In the genomic region with DNA sequence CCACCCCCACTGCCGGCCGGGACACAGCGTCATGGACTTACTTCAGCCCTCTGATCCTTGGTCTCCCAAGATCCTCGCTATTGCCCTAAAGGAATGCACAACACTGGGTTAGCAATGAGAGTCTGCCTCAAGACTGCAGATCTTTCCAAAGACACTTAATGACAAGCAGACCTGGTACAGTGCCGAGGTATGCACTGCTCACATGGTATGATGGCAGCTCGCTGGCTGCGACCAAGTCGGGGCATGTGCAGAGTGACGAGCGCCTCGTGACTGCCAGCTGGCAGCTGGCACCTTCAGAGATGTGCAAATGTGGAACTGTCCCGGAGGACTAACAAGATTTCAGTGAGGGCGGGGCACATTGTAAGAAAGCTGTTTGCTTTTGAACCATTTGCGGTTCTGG, we compare ENCODE assay signal across 10 mouse cellular contexts.
DNase-seq lines count a peak whose midpoint lies in the region; ATAC-seq lines count a peak whose summit lies in the region.
"Had no signal": no experiment of that assay in that cellular context is flagged by ENCODE, and none has a peak within 500 bp of the region (broad histone marks: within the 10 kb centered on the region; RNA-seq: fewer than 3 reads in every experiment).

No protein-coding gene starts in this region.

- no peak overlapping the region for H3K9ac ChIP-seq in forebrain, embryonic 13.5 days
- H3K9ac ChIP-seq in midbrain, embryonic 13.5 days (replicated peaks), result no peak overlapping the region
- no peak overlapping the region for H3K9ac ChIP-seq in liver, embryonic 11.5 days (ENCODE audit: low read depth, low read length)
- H3K9ac ChIP-seq: embryonic facial prominence, embryonic 12.5 days had no signal

- no peak overlapping the region for H3K4me3 ChIP-seq in forebrain, embryonic 13.5 days
- no peak overlapping the region for H3K4me3 ChIP-seq in midbrain, embryonic 13.5 days (replicated peaks)
- H3K4me3 ChIP-seq in liver, embryonic 11.5 days (ENCODE audit: low read depth, low read length), result no peak overlapping the region
- H3K4me3 ChIP-seq: embryonic facial prominence, embryonic 12.5 days had no signal

- no peak overlapping the region for H3K4me2 ChIP-seq in forebrain, embryonic 13.5 days
- no peak overlapping the region for H3K4me2 ChIP-seq in midbrain, embryonic 13.5 days (replicated peaks)
- H3K4me2 ChIP-seq in liver, embryonic 11.5 days, result no peak overlapping the region
- H3K4me2 ChIP-seq: embryonic facial prominence, embryonic 12.5 days had no signal

- H3K9me3 ChIP-seq in forebrain, embryonic 13.5 days (replicated peaks), result no peaks in the 10 kb centered on the region
- no peaks in the 10 kb centered on the region for H3K9me3 ChIP-seq in midbrain, embryonic 13.5 days
- H3K9me3 ChIP-seq in liver, embryonic 11.5 days (ENCODE audit: control insufficient read depth, low read length), result no peaks in the 10 kb centered on the region
- H3K9me3 ChIP-seq: embryonic facial prominence, embryonic 12.5 days had no signal

- H3K27ac ChIP-seq in forebrain, embryonic 13.5 days, result peak overlapping the region; percentile 78
- H3K27ac ChIP-seq in midbrain, embryonic 13.5 days, result peak overlapping the region; percentile 62; the same call in 1 of the 2 replicates
- no peak overlapping the region for H3K27ac ChIP-seq in liver, embryonic 11.5 days (ENCODE audit: low read depth, low read length)
- H3K27ac ChIP-seq: embryonic facial prominence, embryonic 12.5 days had no signal

- H3K27me3 ChIP-seq in forebrain, embryonic 13.5 days, result no peaks in the 10 kb centered on the region
- H3K27me3 ChIP-seq in midbrain, embryonic 13.5 days, result peaks cover 23% of the 10 kb centered on the region; the same call in 1 of the 2 replicates
- no peaks in the 10 kb centered on the region for H3K27me3 ChIP-seq in liver, embryonic 11.5 days (replicated peaks; ENCODE audit: control insufficient read depth, insufficient read depth, low read length)
- H3K27me3 ChIP-seq: CH12.LX; embryonic facial prominence, embryonic 12.5 days had no signal

- H3K36me3 ChIP-seq in forebrain, embryonic 13.5 days (ENCODE audit: poor library complexity, severe bottlenecking), result 0 out of 2 replicates have a peak, but pooled peaks cover 8% of the 10 kb centered on the region
- no peaks in the 10 kb centered on the region for H3K36me3 ChIP-seq in midbrain, embryonic 13.5 days
- H3K36me3 ChIP-seq in liver, embryonic 11.5 days (ENCODE audit: control insufficient read depth, insufficient read depth, low read length), result no peaks in the 10 kb centered on the region
- H3K36me3 ChIP-seq: embryonic facial prominence, embryonic 12.5 days had no signal

- H3K4me1 ChIP-seq in forebrain, embryonic 13.5 days, result peaks cover 61% of the 10 kb centered on the region
- H3K4me1 ChIP-seq in midbrain, embryonic 13.5 days (replicated peaks), result peaks cover 42% of the 10 kb centered on the region
- H3K4me1 ChIP-seq in liver, embryonic 11.5 days (replicated peaks; ENCODE audit: control insufficient read depth, insufficient read depth, low read length), result peaks cover 6% of the 10 kb centered on the region

- 76% methylated on average over 14 of the region's 14 CpGs for WGBS in forebrain, embryonic 13.5 days
- 65% methylated on average over 14 of the region's 14 CpGs for WGBS in midbrain, embryonic 13.5 days
- 81% methylated on average over 14 of the region's 14 CpGs for WGBS in liver, embryonic 11.5 days

- peak; percentile 34 for DNase-seq in embryo, embryonic 10 days (ENCODE audit: low spot score)
- DNase-seq in embryo, embryonic 10.5 days (ENCODE audit: low spot score), result no peak
- peak; percentile 79 for DNase-seq in heart, postnatal 4 days
- peak; percentile 61 to 66 for DNase-seq in layer of hippocampus, postnatal 10 days (ENCODE audit: low spot score in 2 of 2)
- DNase-seq in liver, embryonic 11.5 days (ENCODE audit: low spot score), result no peak
- DNase-seq in testis, postnatal 14 days (ENCODE audit: low spot score), result no peak

- ATAC-seq in forebrain, embryonic 13.5 days, result peak; percentile 93
- peak; percentile 59 for ATAC-seq in midbrain, embryonic 13.5 days
- no peak for ATAC-seq in liver, embryonic 11.5 days (replicated peaks; ENCODE audit: low FRiP score)

Comparison
In these comparisons a context has a peak if more than half of its experiments do, and no peak if none do; other contexts are left out.
1. DNase-seq: peak in embryo, embryonic 10 days (single experiment), heart, postnatal 4 days (single experiment) and layer of hippocampus, postnatal 10 days (2 of 2); none in embryo, embryonic 10.5 days (single experiment), liver, embryonic 11.5 days (single experiment) and testis, postnatal 14 days (single experiment).